Mouse (Mus musculus) CH12.LX (cell line): ENCODE results near the gene Dync1i1. TPM values are rescaled to one million over a fixed set of nuclear protein-coding genes. Genes with fewer than 3 reads are reported as not detected.

Source experiments
- DNase-seq: peaks from one replicate; pipeline ENCODE4 v3.0.0-alpha.2; 2013; ENCODE audit errors: extremely low read depth
- H3K27ac ChIP-seq: 2 replicates; pipeline ENCODE4 v1.5.1; 2012; ENCODE audit warnings: low read depth, mild to moderate bottlenecking, control low read depth, moderate library complexity; ENCODE audit not compliant: insufficient read depth
- H3K27me3 ChIP-seq: replicated peaks from 2 replicates; pipeline ENCODE3; 2012; ENCODE audit warnings: inconsistent platforms
- H3K36me3 ChIP-seq, 2 experiments: replicated peaks in 1 of 2; 2 replicates each; pipeline versions ENCODE3 to v1.6.1; 2012; ENCODE audit warnings: inconsistent platforms in 1 of 2, low read length in 1 of 2, mild to moderate bottlenecking in 1 of 2, mixed read lengths in 1 of 2, moderate library complexity in 1 of 2; ENCODE audit not compliant: control insufficient read depth in 1 of 2, insufficient read depth in 1 of 2
- H3K4me1 ChIP-seq, 2 experiments: 2 replicates each; pipeline ENCODE4 v1.6.1; 2012; ENCODE audit warnings: inconsistent platforms in 1 of 2, moderate library complexity in 1 of 2; ENCODE audit not compliant: insufficient read depth in 2 of 2, control insufficient read depth in 1 of 2
- H3K4me2 ChIP-seq: 2 replicates; pipeline ENCODE4 v1.6.1; 2012; ENCODE audit warnings: low read depth, mild to moderate bottlenecking, control low read depth; ENCODE audit not compliant: poor library complexity, insufficient read depth, severe bottlenecking
- H3K4me3 ChIP-seq, 3 experiments: fragments of 150-350 bp in 1 of 3; sonication (generic) in 1 of 3; replicated peaks in 1 of 3; 2 replicates each; pipeline versions ENCODE3 to v1.5.1; 2011 to 2012; ENCODE audit warnings: low read depth in 2 of 3, low read length in 2 of 3, mild to moderate bottlenecking in 2 of 3, moderate library complexity in 2 of 3, control low read depth in 1 of 3, improper control_type of control experiment in 1 of 3, inconsistent platforms in 1 of 3, mixed read lengths in 1 of 3; ENCODE audit not compliant: poor library complexity in 1 of 3
- H3K79me2 ChIP-seq: replicated peaks from 2 replicates; pipeline ENCODE4 v1.6.1; 2012; ENCODE audit warnings: mild to moderate bottlenecking, moderate library complexity; ENCODE audit not compliant: control insufficient read depth, poor library complexity, insufficient read depth, severe bottlenecking; ENCODE audit errors: extremely low read depth
- H3K9ac ChIP-seq: 2 replicates; pipeline ENCODE4 v1.6.1; 2012; ENCODE audit warnings: low read depth, mild to moderate bottlenecking, control low read depth, moderate library complexity; ENCODE audit not compliant: insufficient read depth
- H3K9me3 ChIP-seq: replicated peaks from 2 replicates; pipeline ENCODE3; 2012; ENCODE audit warnings: low read length, inconsistent platforms, mixed read lengths
- CHD1 ChIP-seq: IDR thresholded peaks from 2 replicates; pipeline ENCODE4 v1.6.1; 2012; ENCODE audit warnings: low read depth, low read length, improper control_type of control experiment, inconsistent platforms
- CHD2 ChIP-seq: IDR thresholded peaks from 2 replicates; pipeline ENCODE4 v1.6.1; 2011; ENCODE audit warnings: low read length, improper control_type of control experiment
- ETS1 ChIP-seq: conservative IDR thresholded peaks from 2 replicates; pipeline ENCODE4 v1.6.1; 2012; ENCODE audit warnings: low read depth, mild to moderate bottlenecking, inconsistent platforms, low read length, improper control_type of control experiment, moderate library complexity
- KAT2A ChIP-seq: IDR thresholded peaks from 2 replicates; pipeline ENCODE4 v1.6.1; 2012; ENCODE audit warnings: low read length, improper control_type of control experiment, inconsistent platforms; ENCODE audit not compliant: insufficient replicate concordance
- MAX ChIP-seq: IDR thresholded peaks from 2 replicates; pipeline ENCODE4 v1.6.1; 2011; ENCODE audit warnings: low read length, improper control_type of control experiment
- MAZ ChIP-seq: IDR thresholded peaks from 2 replicates; pipeline ENCODE4 v1.6.1; 2012; ENCODE audit warnings: low read depth, mild to moderate bottlenecking, inconsistent platforms, low read length, improper control_type of control experiment, moderate library complexity
- MEF2A ChIP-seq: IDR thresholded peaks from 2 replicates; pipeline ENCODE4 v1.6.1; 2014; ENCODE audit warnings: low read depth, mild to moderate bottlenecking, inconsistent platforms, low read length, improper control_type of control experiment, borderline replicate concordance
- NELFE ChIP-seq: IDR thresholded peaks from 2 replicates; pipeline ENCODE4 v1.6.1; 2011; ENCODE audit warnings: low read depth, low read length, improper control_type of control experiment
- NRF1 ChIP-seq: IDR thresholded peaks from 2 replicates; pipeline ENCODE4 v1.6.1; 2014; ENCODE audit warnings: low read depth, mild to moderate bottlenecking, inconsistent platforms, low read length, improper control_type of control experiment, moderate library complexity
- PAX5 ChIP-seq: IDR thresholded peaks from 2 replicates; pipeline ENCODE4 v1.6.1; 2012; ENCODE audit warnings: low read length, inconsistent platforms, mixed read lengths
- POLR2AphosphoS2 ChIP-seq: IDR thresholded peaks from 2 replicates; pipeline ENCODE4 v1.6.1; 2011; ENCODE audit warnings: low read depth, low read length, improper control_type of control experiment
- RAD21 ChIP-seq: IDR thresholded peaks from 2 replicates; pipeline ENCODE4 v1.6.1; 2011; ENCODE audit warnings: low read depth, mild to moderate bottlenecking, low read length, improper control_type of control experiment, moderate library complexity
- SIN3A ChIP-seq: IDR thresholded peaks from 2 replicates; pipeline ENCODE4 v1.6.1; 2012; ENCODE audit warnings: low read length, improper control_type of control experiment, inconsistent platforms
- SMC3 ChIP-seq: IDR thresholded peaks from 2 replicates; pipeline ENCODE4 v1.6.1; 2011; ENCODE audit warnings: low read depth, low read length, improper control_type of control experiment
- TCF12 ChIP-seq: IDR thresholded peaks from 2 replicates; pipeline ENCODE4 v1.6.1; 2014; ENCODE audit warnings: low read depth, mild to moderate bottlenecking, inconsistent platforms, low read length, improper control_type of control experiment
- USF2 ChIP-seq: conservative IDR thresholded peaks from 2 replicates; pipeline ENCODE4 v1.6.1; 2011; ENCODE audit warnings: low read depth, low read length, improper control_type of control experiment
- ZNF384 ChIP-seq: IDR thresholded peaks from 2 replicates; pipeline ENCODE4 v1.6.1; 2012; ENCODE audit warnings: low read depth, low read length, improper control_type of control experiment, inconsistent platforms
- dilution Hi-C: fragments of 300-500 bp; cut with MboI; formaldehyde crosslinking; loops from 2 replicates; pipeline ENCODE4 v1.14.3; 2020; ENCODE audit warnings: low sequenced_read_pairs; ENCODE audit not compliant: extremely low pct_unique_long_range_greater_than_20kb, extremely low pct_ligation_motif_present
- in situ Hi-C: fragments of 300-500 bp; cut with MboI; formaldehyde crosslinking; loops from 3 replicates; pipeline ENCODE4 v1.14.3; 2019; ENCODE audit warnings: low sequenced_read_pairs, low pct_ligation_motif_present, low pct_unique_long_range_greater_than_20kb, mixed read lengths
- polyA plus RNA-seq: library from polyadenylated mRNA; unstranded; fragments of >175 nt; gene quantifications from 2 replicates; pipeline ENCODE4 v1.2.1, GENCODE M21; 2012; ENCODE audit warnings: low read depth; ENCODE audit not compliant: insufficient read length
- total RNA-seq, 2 experiments: library from RNA; depleted of rRNA; stranded (reverse); fragments of 300-350 nt in 1 of 2; fragments of >200 nt in 1 of 2; gene quantifications; 2 replicates each; pipeline ENCODE4 v1.2.3; 2012 to 2014

Gene Dync1i1
- total and polyA plus RNA-seq, 3 experiments: not detected

DNA sequence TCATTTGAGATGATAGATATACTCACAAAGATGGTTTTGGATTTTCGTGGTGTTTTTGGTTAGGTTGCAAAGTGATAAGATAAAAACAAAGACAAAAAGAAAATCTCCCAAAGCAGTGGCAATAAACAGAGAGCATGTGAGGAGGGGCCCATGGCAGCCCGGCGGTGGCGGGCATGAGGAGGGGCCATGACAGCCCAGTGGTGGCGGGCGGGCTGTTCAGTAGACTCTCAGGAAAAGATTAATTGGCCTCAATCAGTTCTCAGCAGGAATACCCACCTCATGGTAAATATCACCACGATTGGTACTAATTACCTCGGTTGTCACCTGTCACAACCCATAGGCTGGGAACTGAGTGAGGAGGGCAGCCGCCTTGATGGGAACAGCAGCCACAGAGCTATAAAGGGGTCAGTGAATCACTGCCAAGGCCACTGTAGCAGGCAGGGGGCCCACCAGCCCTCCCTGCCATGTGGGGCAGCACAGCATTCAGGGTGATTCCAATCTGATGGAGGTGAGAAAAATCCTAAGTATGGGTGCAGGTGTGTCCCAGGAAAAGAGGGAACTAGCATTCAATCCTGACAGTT, 224.5 kb downstream of the Dync1i1 start:
- Histone ChIP-seq H3K27me3 (no peaks in the 10 kb centered on the region), H3K4me2 (no peak overlapping the region), H3K9me3 (no peaks in the 10 kb centered on the region), H3K36me3 (no peaks in the 10 kb centered on the region), H3K9ac (no peak overlapping the region), H3K27ac (no peak overlapping the region), H3K79me2 (no peaks in the 10 kb centered on the region), H3K4me3 (no peak overlapping the region), H3K4me1 (peaks cover 0 to 2% of the 10 kb centered on the region in 2 experiments; a peak in 1 of 4 replicates)
- TF ChIP-seq TCF12: no peak
- TF ChIP-seq SIN3A: no peak
- no peak for TF ChIP-seq PAX5
- TF ChIP-seq CHD1: no peak
- no peak for TF ChIP-seq MAZ
- TF ChIP-seq NELFE: no peak
- no peak for TF ChIP-seq ZNF384
- in situ Hi-C loops (no loop called here), dilution Hi-C loops (no loop called here)
- DNase-seq: no peak

DNA sequence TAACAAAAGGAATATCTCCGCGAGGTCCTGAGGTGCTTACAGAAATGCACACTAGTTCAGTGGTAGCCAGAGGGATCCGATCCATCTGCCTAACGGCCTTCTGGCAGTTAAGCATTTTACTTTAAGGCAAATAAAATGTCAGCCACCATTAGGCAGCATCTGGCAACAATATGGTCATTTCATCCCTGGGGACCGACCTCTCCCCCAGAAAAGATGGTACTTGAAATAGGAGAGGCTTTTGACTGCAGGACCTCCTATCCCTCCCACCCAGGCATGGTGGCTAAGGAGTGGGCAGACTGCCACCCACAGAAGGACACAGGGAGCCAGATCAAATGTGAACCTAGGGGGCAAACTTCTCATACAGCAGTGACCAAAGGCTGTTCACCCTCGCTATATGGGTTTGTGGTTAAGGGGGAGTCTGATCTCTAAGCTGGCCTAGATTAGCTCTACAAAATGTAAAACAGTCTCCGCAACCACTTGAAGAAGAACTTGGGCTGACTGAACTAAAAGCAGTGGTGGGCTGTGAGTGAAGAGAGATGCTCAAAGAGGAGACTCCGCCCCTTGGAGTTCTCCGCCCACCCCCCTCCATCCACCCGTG, 231.0 kb downstream of the Dync1i1 start:
- no peak for DNase-seq
- Histone ChIP-seq H3K27me3 (no peaks in the 10 kb centered on the region), H3K4me3 (no peak overlapping the region), H3K4me2 (no peak overlapping the region), H3K4me1 (no peaks in the 10 kb centered on the region), H3K9me3 (no peaks in the 10 kb centered on the region), H3K9ac (no peak overlapping the region), H3K79me2 (no peaks in the 10 kb centered on the region), H3K27ac (no peak overlapping the region), H3K36me3 (no peaks in the 10 kb centered on the region)
- TF ChIP-seq TCF12 (no peak), KAT2A (no peak), RAD21 (no peak), MAX (no peak), POLR2AphosphoS2 (no peak), MEF2A (no peak), SMC3 (no peak), NRF1 (no peak), CHD2 (no peak), ZNF384 (no peak), USF2 (no peak), SIN3A (no peak), ETS1 (no peak)
- dilution Hi-C loops (no loop called here), in situ Hi-C loops (no loop called here)
